Mouse (Mus musculus): ENCODE measurements around the gene Popdc2. TPM values are rescaled to one million over a fixed set of nuclear protein-coding genes. Genes with fewer than 3 reads are reported as not detected.

The Popdc2 gene
- polyA plus RNA-seq, 1 experiment = 20.9 TPM

- no peak overlapping the region for H3K27ac ChIP-seq (ENCODE audit: control insufficient read depth, insufficient read depth, low read depth, low read length, poor library complexity)
- TF ChIP-seq POLR2A (IDR thresholded peaks at IDR 0.05; ENCODE audit: borderline replicate concordance, control insufficient read depth, low read depth, low read length) (no peak), CTCF (IDR thresholded peaks at IDR 0.05; ENCODE audit: control insufficient read depth, insufficient read depth, low read length) (no peak)
- H3K4me3 ChIP-seq (replicated peaks; ENCODE audit: control insufficient read depth, low read depth, low read length) = no peak overlapping the region
- WGBS = 62% methylated on average over 2 of the region's 2 CpGs
- H3K4me1 ChIP-seq (ENCODE audit: control insufficient read depth, insufficient read depth, low read length) = no peaks in the 10 kb centered on the region; the same call in 1 of the 2 replicates
Observed at GRCm38 (mm10) chr16:38383683-38384082, 21.7 kb downstream of the Popdc2 start.

GRCm38 (mm10) chr16:38385184-38385634 is 23.2 kb downstream of the Popdc2 start:
- no peak overlapping the region for H3K27ac ChIP-seq (ENCODE audit: control insufficient read depth, insufficient read depth, low read depth, low read length, poor library complexity)
- TF ChIP-seq POLR2A (IDR thresholded peaks at IDR 0.05; ENCODE audit: borderline replicate concordance, control insufficient read depth, low read depth, low read length) = no peak
- no peak for TF ChIP-seq CTCF (IDR thresholded peaks at IDR 0.05; ENCODE audit: control insufficient read depth, insufficient read depth, low read length)
- H3K4me3 ChIP-seq (replicated peaks; ENCODE audit: control insufficient read depth, low read depth, low read length) = no peak overlapping the region
- 86% methylated on average over 6 of the region's 6 CpGs for WGBS
- H3K4me1 ChIP-seq (ENCODE audit: control insufficient read depth, insufficient read depth, low read length) = no peaks in the 10 kb centered on the region; the same call in 1 of the 2 replicates

- WGBS = 82% methylated on average over 4 of the region's 4 CpGs
- Histone ChIP-seq H3K4me3 (replicated peaks; ENCODE audit: control insufficient read depth, low read depth, low read length) (no peak overlapping the region), H3K4me1 (ENCODE audit: control insufficient read depth, insufficient read depth, low read length) (no peaks in the 10 kb centered on the region; the same call in 1 of the 2 replicates), H3K27ac (ENCODE audit: control insufficient read depth, insufficient read depth, low read depth, low read length, poor library complexity) (no peak overlapping the region)
- TF ChIP-seq POLR2A (IDR thresholded peaks at IDR 0.05; ENCODE audit: borderline replicate concordance, control insufficient read depth, low read depth, low read length) = no peak
- TF ChIP-seq CTCF (IDR thresholded peaks at IDR 0.05; ENCODE audit: control insufficient read depth, insufficient read depth, low read length) = no peak
Observed at GRCm38 (mm10) chr16:38385700-38386099, 23.7 kb downstream of the Popdc2 start.

- no peak for TF ChIP-seq CTCF (IDR thresholded peaks at IDR 0.05; ENCODE audit: control insufficient read depth, insufficient read depth, low read length)
- TF ChIP-seq POLR2A (IDR thresholded peaks at IDR 0.05; ENCODE audit: borderline replicate concordance, control insufficient read depth, low read depth, low read length) = no peak
Observed at GRCm38 (mm10) chr16:38387389-38387788, 25.4 kb downstream of the Popdc2 start.

DNA sequence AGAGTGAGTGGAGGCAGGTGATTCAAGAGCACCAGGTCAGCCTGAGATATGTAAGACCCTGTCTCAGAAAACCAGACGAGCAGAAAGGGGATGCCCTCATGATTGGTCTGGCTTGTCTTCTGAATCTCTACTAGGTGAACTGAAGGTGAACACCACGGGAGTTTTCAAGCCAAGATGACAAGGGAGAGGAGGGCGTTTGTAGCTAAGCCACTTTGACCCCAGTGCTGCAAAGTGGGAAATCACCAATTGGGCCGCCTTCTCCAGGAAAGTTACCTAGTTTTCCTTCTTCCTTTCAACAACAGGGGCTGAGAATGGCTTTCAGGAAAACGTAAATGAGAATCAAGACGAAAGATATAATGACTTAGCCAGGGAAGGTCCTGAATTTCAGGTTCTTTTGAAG is 26.7 kb downstream of the Popdc2 start:
- Histone ChIP-seq H3K27ac (ENCODE audit: control insufficient read depth, insufficient read depth, low read depth, low read length, poor library complexity) (no peak overlapping the region), H3K4me3 (replicated peaks; ENCODE audit: control insufficient read depth, low read depth, low read length) (no peak overlapping the region), H3K4me1 (ENCODE audit: control insufficient read depth, insufficient read depth, low read length) (no peaks in the 10 kb centered on the region; the same call in 1 of the 2 replicates)
- TF ChIP-seq POLR2A (IDR thresholded peaks at IDR 0.05; ENCODE audit: borderline replicate concordance, control insufficient read depth, low read depth, low read length) (no peak), CTCF (IDR thresholded peaks at IDR 0.05; ENCODE audit: control insufficient read depth, insufficient read depth, low read length) (no peak)
- WGBS = 76% methylated on average over 6 of the region's 6 CpGs

More at GRCm38 (mm10) chr16:38387389-38387788, 25.4 kb downstream of the Popdc2 start:
- no peaks in the 10 kb centered on the region; the same call in 1 of the 2 replicates for H3K4me1 ChIP-seq (ENCODE audit: control insufficient read depth, insufficient read depth, low read length)
- 52% methylated on average over 6 of the region's 6 CpGs for WGBS
- no peak overlapping the region for H3K4me3 ChIP-seq (replicated peaks; ENCODE audit: control insufficient read depth, low read depth, low read length)
- H3K27ac ChIP-seq (ENCODE audit: control insufficient read depth, insufficient read depth, low read depth, low read length, poor library complexity) = no peak overlapping the region

DNA sequence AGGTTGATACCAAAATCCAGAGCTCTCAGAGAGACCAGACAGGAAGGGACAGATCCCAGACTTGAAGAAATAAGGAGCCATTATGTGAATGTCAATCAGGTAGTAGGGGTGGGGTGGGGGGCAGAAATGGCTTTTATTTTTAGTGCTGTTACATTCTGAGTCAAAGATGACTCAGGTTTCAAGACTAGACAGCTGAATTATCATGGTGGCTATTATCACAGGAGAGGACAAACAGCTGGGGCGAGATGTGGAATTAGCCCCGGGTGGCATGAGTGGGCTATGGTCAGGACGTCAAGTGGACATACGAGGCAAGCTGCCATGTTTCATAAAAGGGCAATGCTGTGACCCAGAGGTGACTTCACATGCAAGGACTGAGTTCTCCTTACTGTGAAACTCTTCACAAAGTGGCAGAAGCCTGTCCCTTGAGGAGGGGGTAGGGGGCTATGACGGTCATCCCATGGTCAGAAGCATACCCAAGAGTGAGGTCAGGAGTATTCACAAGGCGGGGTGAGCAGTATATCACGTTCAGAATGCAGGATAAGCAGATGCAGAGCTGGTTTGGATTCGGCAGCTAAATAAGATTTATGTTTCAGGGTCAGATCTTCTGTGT is 27.4 kb downstream of the Popdc2 start:
- H3K4me1 ChIP-seq (ENCODE audit: control insufficient read depth, insufficient read depth, low read length) = no peaks in the 10 kb centered on the region; the same call in 1 of the 2 replicates
- TF ChIP-seq CTCF (IDR thresholded peaks at IDR 0.05; ENCODE audit: control insufficient read depth, insufficient read depth, low read length) (no peak), POLR2A (IDR thresholded peaks at IDR 0.05; ENCODE audit: borderline replicate concordance, control insufficient read depth, low read depth, low read length) (no peak)
- WGBS = 81% methylated on average over 8 of the region's 8 CpGs
- H3K27ac ChIP-seq (ENCODE audit: control insufficient read depth, insufficient read depth, low read depth, low read length, poor library complexity) = no peak overlapping the region
- no peak overlapping the region for H3K4me3 ChIP-seq (replicated peaks; ENCODE audit: control insufficient read depth, low read depth, low read length)

- WGBS = 82% methylated on average over 7 of the region's 7 CpGs
- Histone ChIP-seq H3K27ac (ENCODE audit: control insufficient read depth, insufficient read depth, low read depth, low read length, poor library complexity) (no peak overlapping the region), H3K4me1 (ENCODE audit: control insufficient read depth, insufficient read depth, low read length) (no peaks in the 10 kb centered on the region; the same call in 1 of the 2 replicates), H3K4me3 (replicated peaks; ENCODE audit: control insufficient read depth, low read depth, low read length) (no peak overlapping the region)
- TF ChIP-seq CTCF (IDR thresholded peaks at IDR 0.05; ENCODE audit: control insufficient read depth, insufficient read depth, low read length) (no peak), POLR2A (IDR thresholded peaks at IDR 0.05; ENCODE audit: borderline replicate concordance, control insufficient read depth, low read depth, low read length) (no peak)
Observed at GRCm38 (mm10) chr16:38390322-38390721, 28.3 kb downstream of the Popdc2 start.

- WGBS = 86% methylated on average over 23 of the region's 23 CpGs
- no peak overlapping the region for H3K4me3 ChIP-seq (replicated peaks; ENCODE audit: control insufficient read depth, low read depth, low read length)
- peaks cover 1% of the 10 kb centered on the region; the same call in 1 of the 2 replicates for H3K4me1 ChIP-seq (ENCODE audit: control insufficient read depth, insufficient read depth, low read length)
Observed at GRCm38 (mm10) chr16:38392126-38392894, 30.3 kb downstream of the Popdc2 start.

More at GRCm38 (mm10) chr16:38392126-38392894, 30.3 kb downstream of the Popdc2 start:
- TF ChIP-seq POLR2A (IDR thresholded peaks at IDR 0.05; ENCODE audit: borderline replicate concordance, control insufficient read depth, low read depth, low read length) = no peak
- TF ChIP-seq CTCF (IDR thresholded peaks at IDR 0.05; ENCODE audit: control insufficient read depth, insufficient read depth, low read length) = no peak
- no peak overlapping the region for H3K27ac ChIP-seq (ENCODE audit: control insufficient read depth, insufficient read depth, low read depth, low read length, poor library complexity)
